In the genomic region with DNA sequence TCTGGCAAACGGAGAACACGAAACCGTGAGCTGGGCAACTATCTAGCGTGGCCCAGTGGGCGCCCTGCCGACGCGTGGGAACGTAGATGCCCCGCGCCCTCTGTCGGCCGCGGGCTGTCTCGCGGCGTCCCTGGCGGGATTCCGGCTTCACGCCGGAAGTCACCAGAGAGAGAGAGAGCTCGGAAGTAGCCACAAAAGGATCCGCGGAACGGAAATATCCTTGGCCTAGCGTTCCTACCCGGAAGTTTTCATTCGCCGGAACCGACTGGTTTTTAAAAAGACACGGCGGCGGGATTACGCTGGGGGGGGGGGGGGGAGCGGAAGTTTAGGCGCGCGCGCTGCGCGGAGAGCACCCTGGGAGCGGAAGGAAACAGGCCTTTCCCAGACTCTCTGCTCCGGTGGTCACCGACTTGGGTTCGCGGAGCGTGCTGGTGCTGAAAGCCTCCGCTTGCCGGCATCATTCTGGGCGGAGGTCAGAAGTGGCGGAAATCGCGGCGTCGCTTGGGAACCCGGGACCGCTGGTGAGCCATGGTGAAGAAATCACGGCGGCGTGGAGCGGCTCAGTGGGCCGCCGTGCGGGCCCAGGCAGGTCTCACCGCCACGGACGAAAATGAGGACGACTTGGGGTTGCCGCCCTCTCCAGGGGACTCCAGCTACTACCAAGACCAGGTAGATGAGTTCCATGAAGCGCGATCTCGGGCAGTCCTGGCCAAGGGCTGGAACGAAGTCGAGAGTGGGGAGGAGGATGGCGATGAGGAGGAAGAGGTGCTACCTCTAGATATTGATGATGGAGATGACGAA, we compare ENCODE assay signal across 7 mouse cellular contexts. TPM values are rescaled to one million over a fixed set of nuclear protein-coding genes. Genes with fewer than 3 reads are reported as not detected.
DNase-seq lines count a peak whose midpoint lies in the region; ATAC-seq lines count a peak whose summit lies in the region.

Gene Utp3 (plus strand): TSS at position 377 of the 801 bp plus-strand sequence.

- WGBS in intestine, embryonic 16.5 days, result under 1% methylated on average over 71 of the region's 76 CpGs
- WGBS in midbrain, embryonic 11.5 days, result under 1% methylated on average over 69 of the region's 76 CpGs

- H3K27me3 ChIP-seq in intestine, embryonic 16.5 days (replicated peaks; ENCODE audit: control insufficient read depth, insufficient read depth, low read length), result no peaks in the 10 kb centered on the region
- H3K27me3 ChIP-seq in midbrain, embryonic 11.5 days (ENCODE audit: control insufficient read depth, insufficient read depth, low read length), result no peaks in the 10 kb centered on the region

- peak within 1 kb of the TSS; percentile 94 for H3K4me2 ChIP-seq in intestine, embryonic 16.5 days (ENCODE audit: low read depth, low read length)
- peak within 1 kb of the TSS; percentile 97 for H3K4me2 ChIP-seq in midbrain, embryonic 11.5 days

- ATAC-seq in intestine, embryonic 16.5 days, result peak; percentile 97
- peak; percentile 96 for ATAC-seq in midbrain, embryonic 11.5 days (ENCODE audit: low FRiP score)

- intact Hi-C loops in left cerebral cortex, postnatal 36 days (cut with DNase I), result loop anchor here (10.0 kb wide), 1 partner anchor 121 kb away; the partner anchor contains the start of gene Grsf1

- peak within 1 kb of the TSS; percentile 90 for H3K4me3 ChIP-seq in intestine, embryonic 16.5 days (ENCODE audit: low read length)
- peak within 1 kb of the TSS; percentile 82 for H3K4me3 ChIP-seq in midbrain, embryonic 11.5 days (ENCODE audit: low read depth, low read length)

- peak within 1 kb of the TSS; percentile 96 for H3K27ac ChIP-seq in intestine, embryonic 16.5 days (ENCODE audit: low read length)
- peak within 1 kb of the TSS; percentile 74 for H3K27ac ChIP-seq in midbrain, embryonic 11.5 days (ENCODE audit: low read depth, low read length)

- no peaks in the 10 kb centered on the region for H3K36me3 ChIP-seq in intestine, embryonic 16.5 days (ENCODE audit: control insufficient read depth, insufficient read depth, low read length)
- no peaks in the 10 kb centered on the region for H3K36me3 ChIP-seq in midbrain, embryonic 11.5 days (ENCODE audit: control insufficient read depth, insufficient read depth, low read length)

- peaks cover 16% of the 10 kb centered on the region; the same call in 1 of the 2 replicates for H3K4me1 ChIP-seq in intestine, embryonic 16.5 days (ENCODE audit: control insufficient read depth, insufficient read depth, low read length)
- peaks cover 9% of the 10 kb centered on the region for H3K4me1 ChIP-seq in midbrain, embryonic 11.5 days (ENCODE audit: control insufficient read depth, insufficient read depth, low read length)

- peak within 1 kb of the TSS; percentile 96 for H3K9ac ChIP-seq in intestine, embryonic 16.5 days (ENCODE audit: low read depth, low read length)
- H3K9ac ChIP-seq in midbrain, embryonic 11.5 days (ENCODE audit: low read length), result peak within 1 kb of the TSS; percentile 92

- peak; percentile 90 for DNase-seq in adrenal gland, adult 8-10 months
- peak; percentile 99 for DNase-seq in embryo, embryonic 9.5 days (ENCODE audit: extremely low spot score)
- peak; percentile 84 to 90 for DNase-seq in gastrocnemius, postnatal 4 days (ENCODE audit: low spot score in 2 of 2)
- peak; percentile 93 to 95 for DNase-seq in left cerebral cortex, postnatal 36 days (ENCODE audit: low spot score in 2 of 2)
- DNase-seq in midbrain, embryonic 11.5 days (ENCODE audit: low spot score, missing footprints), result peak; percentile 100
- peak; percentile 97 for DNase-seq in skeletal muscle tissue, adult 2 months (ENCODE audit: low read depth, low spot score)

- H3K9me3 ChIP-seq in intestine, embryonic 16.5 days (ENCODE audit: control insufficient read depth, low read length), result no peaks in the 10 kb centered on the region
- H3K9me3 ChIP-seq in midbrain, embryonic 11.5 days (ENCODE audit: control insufficient read depth, low read length), result no peaks in the 10 kb centered on the region

RNA-seq across cellular contexts. Expression of gene Utp3, which starts in this region (rescaled TPM):
- 10 to 100 TPM; 30.5 to 39.0 (median 35.2) TPM for total RNA-seq in adrenal gland, adult 8-10 months (2022)
- 10 to 100 TPM; 34.1 to 35.1 TPM for total RNA-seq in gastrocnemius, postnatal 4 days (2021)
- polyA plus RNA-seq in intestine, embryonic 16.5 days (2015; fragmentation: Nextera tagmentation; extraction: Ambion mirVana), result 45.7 and 53.3 TPM in 2 replicates
- 10 to 100 TPM; 24.5 to 25.1 TPM for total RNA-seq in left cerebral cortex, postnatal 36 days (2021)
- polyA plus RNA-seq in midbrain, embryonic 11.5 days (2014; fragmentation: Nextera tagmentation; extraction: Ambion mirVana), result 68.4 and 73.0 TPM in 2 replicates

Comparison
In these comparisons a context has a peak if more than half of its experiments do, and no peak if none do; other contexts are left out.
1. Peak in every context shown above with its lines: DNase-seq, ATAC-seq, H3K4me3 ChIP-seq and H3K27ac ChIP-seq.